Mouse (Mus musculus) G1E (cell line): ENCODE results near the gene Ggps1. TPM values are rescaled to one million over a fixed set of nuclear protein-coding genes. Genes with fewer than 3 reads are reported as not detected.

Experiments
- ATAC-seq: 2 replicates; pipeline ENCODE4 v1.8.0; 2016; ENCODE audit warnings: mild to moderate bottlenecking; ENCODE audit not compliant: insufficient number of reproducible peaks, poor library complexity, low FRiP score, severe bottlenecking; ENCODE audit errors: extremely low read depth
- DNase-seq: peaks from one replicate; pipeline ENCODE4 v3.0.0; 2012; ENCODE audit warnings: low spot score
- H3K27me3 ChIP-seq: 2 replicates; pipeline ENCODE4 v1.6.1; 2012; ENCODE audit warnings: mild to moderate bottlenecking, low read length, inconsistent platforms; ENCODE audit not compliant: insufficient read depth
- H3K36me3 ChIP-seq: replicated peaks from 2 replicates; pipeline ENCODE3; 2012; ENCODE audit warnings: mild to moderate bottlenecking, inconsistent platforms
- H3K4me1 ChIP-seq: 2 replicates; pipeline ENCODE4 v1.6.1; 2012; ENCODE audit warnings: low read depth, low read length, inconsistent platforms, mixed read lengths; ENCODE audit not compliant: insufficient read depth
- H3K4me3 ChIP-seq: 2 replicates; pipeline ENCODE4 v1.5.1; 2012; ENCODE audit warnings: low read depth, mild to moderate bottlenecking, inconsistent platforms, low read length, moderate library complexity, mixed read lengths
- H3K9me3 ChIP-seq: replicated peaks from 2 replicates; pipeline ENCODE4 v1.6.1; 2012; ENCODE audit warnings: inconsistent platforms
- CTCF ChIP-seq: IDR thresholded peaks from 2 replicates; pipeline ENCODE4 v1.5.1; 2012; ENCODE audit warnings: low read depth, low read length, inconsistent platforms, mixed read lengths
- GATA1 ChIP-seq: IDR thresholded peaks from 2 replicates; pipeline ENCODE4 v1.6.1; 2012; ENCODE audit warnings: borderline replicate concordance, low read length, inconsistent platforms, mixed read lengths
- GATA2 ChIP-seq: IDR thresholded peaks from 2 replicates; pipeline ENCODE4 v1.6.1; 2012; ENCODE audit warnings: low read depth, low read length, inconsistent platforms, borderline replicate concordance
- POLR2AphosphoS5 ChIP-seq: IDR thresholded peaks from 2 replicates; pipeline ENCODE4 v1.6.1; 2012; ENCODE audit warnings: low read depth, low read length, inconsistent platforms; ENCODE audit not compliant: insufficient replicate concordance
- TAL1 ChIP-seq: conservative IDR thresholded peaks from 2 replicates; pipeline ENCODE4 v1.6.1; 2012; ENCODE audit warnings: low read depth, low read length, inconsistent platforms, mixed read lengths
- polyA plus RNA-seq: library from polyadenylated mRNA; stranded (reverse); fragments of >175 nt; gene quantifications from 2 replicates; pipeline ENCODE4 v1.2.3, GENCODE M21; 2012
- total RNA-seq, 2 experiments: library from RNA; stranded (forward) in 1 of 2; stranded (reverse) in 1 of 2; fragments of 200-1000 nt in 1 of 2; fragments of >200 nt in 1 of 2; fragmentation: Nextera tagmentation in 1 of 2; gene quantifications; 2 replicates each; pipeline ENCODE4 v1.2.3; 2014 to 2017

Gene Ggps1
- total and polyA plus RNA-seq, 3 experiments, result 2.5 to 60.4 (median 44.9) TPM

GRCm38 (mm10) chr13:14014001-14014400 is 49.3 kb downstream of the Ggps1 start:
- TF ChIP-seq GATA2 (no peak), POLR2AphosphoS5 (no peak)
- Histone ChIP-seq H3K36me3 (peaks cover 95% of the 10 kb centered on the region), H3K4me3 (no peak overlapping the region), H3K27me3 (no peaks in the 10 kb centered on the region), H3K9me3 (no peaks in the 10 kb centered on the region), H3K4me1 (peaks cover 8% of the 10 kb centered on the region; the same call in 1 of the 2 replicates)
- ATAC-seq, result no peak
- DNase-seq, result no peak

- Histone ChIP-seq H3K27me3 (no peaks in the 10 kb centered on the region), H3K4me1 (peaks cover 9% of the 10 kb centered on the region; the same call in 1 of the 2 replicates), H3K9me3 (no peaks in the 10 kb centered on the region), H3K4me3 (no peak overlapping the region), H3K36me3 (peaks cover 93% of the 10 kb centered on the region)
- DNase-seq (no peak), ATAC-seq (no peak; the same call in 1 of the 2 replicates)
- TF ChIP-seq GATA2 (no peak), GATA1 (no peak), TAL1 (no peak), POLR2AphosphoS5 (no peak), CTCF (no peak)
Measured at GRCm38 (mm10) chr13:14011454-14011995, 51.8 kb downstream of the Ggps1 start.

- peaks cover 6% of the 10 kb centered on the region; the same call in 1 of the 2 replicates for H3K4me1 ChIP-seq
- ATAC-seq (no peak), DNase-seq (no peak)
- TF ChIP-seq TAL1 (no peak), CTCF (no peak), GATA2 (no peak), GATA1 (no peak), POLR2AphosphoS5 (no peak)
- H3K27me3 ChIP-seq, result no peaks in the 10 kb centered on the region
- no peak overlapping the region for H3K4me3 ChIP-seq
- H3K9me3 ChIP-seq, result no peaks in the 10 kb centered on the region
- H3K36me3 ChIP-seq, result peaks cover 93% of the 10 kb centered on the region
Measured at GRCm38 (mm10) chr13:14006056-14006455, 57.2 kb downstream of the Ggps1 start.

GRCm38 (mm10) chr13:14004999-14005398 is 58.3 kb downstream of the Ggps1 start:
- Histone ChIP-seq H3K36me3 (peaks cover 95% of the 10 kb centered on the region), H3K27me3 (no peaks in the 10 kb centered on the region), H3K9me3 (no peaks in the 10 kb centered on the region), H3K4me3 (no peak overlapping the region), H3K4me1 (peaks cover 6% of the 10 kb centered on the region; the same call in 1 of the 2 replicates)
- ATAC-seq (no peak), DNase-seq (no peak)
- no peak for TF ChIP-seq CTCF
- TF ChIP-seq GATA2, result no peak
- TF ChIP-seq GATA1, result no peak
- TF ChIP-seq POLR2AphosphoS5, result no peak
- TF ChIP-seq TAL1, result no peak

GRCm38 (mm10) chr13:14004086-14004485 is 59.2 kb downstream of the Ggps1 start:
- H3K9me3 ChIP-seq, result no peaks in the 10 kb centered on the region
- TF ChIP-seq GATA2, result no peak
- no peak for TF ChIP-seq GATA1
- TF ChIP-seq TAL1, result no peak
- TF ChIP-seq POLR2AphosphoS5, result no peak
- no peak for TF ChIP-seq CTCF
- ATAC-seq, result peak; percentile 8; the same call in 1 of the 2 replicates
- no peak overlapping the region for H3K4me3 ChIP-seq
- DNase-seq, result no peak
- no peaks in the 10 kb centered on the region for H3K27me3 ChIP-seq
- H3K36me3 ChIP-seq, result peaks cover 95% of the 10 kb centered on the region
- peaks cover 7% of the 10 kb centered on the region; the same call in 1 of the 2 replicates for H3K4me1 ChIP-seq

GRCm38 (mm10) chr13:14002706-14003105 is 60.6 kb downstream of the Ggps1 start:
- Histone ChIP-seq H3K4me1 (peaks cover 5% of the 10 kb centered on the region; the same call in 1 of the 2 replicates), H3K27me3 (no peaks in the 10 kb centered on the region), H3K9me3 (no peaks in the 10 kb centered on the region), H3K36me3 (peaks cover 97% of the 10 kb centered on the region), H3K4me3 (no peak overlapping the region)
- ATAC-seq, result no peak
- TF ChIP-seq GATA1 (no peak), GATA2 (no peak), CTCF (no peak), TAL1 (no peak), POLR2AphosphoS5 (no peak)
- DNase-seq, result no peak

Other genes starting within 250 kb of the Ggps1 start
- 90.6 and 101 TPM in 2 replicates for gene B3galnt2, start 109.0 kb downstream of the Ggps1 start, total RNA-seq (2014; fragmentation: Nextera tagmentation)
- 59.1 and 68.8 TPM in 2 replicates for gene B3galnt2, start 109.0 kb downstream of the Ggps1 start, total RNA-seq (2017)
- gene B3galnt2, start 109.0 kb downstream of the Ggps1 start, polyA plus RNA-seq, result 73.3 and 106 TPM in 2 replicates
- gene Tbce, start 23.9 kb downstream of the Ggps1 start, total RNA-seq (2014; fragmentation: Nextera tagmentation), result 33.2 and 56.1 TPM in 2 replicates
- 71.0 and 88.8 TPM in 2 replicates for gene Tbce, start 23.9 kb downstream of the Ggps1 start, total RNA-seq (2017)
- gene Tbce, start 23.9 kb downstream of the Ggps1 start, polyA plus RNA-seq, result 1.6 and 2.6 TPM in 2 replicates
- 57.3 and 61.4 TPM in 2 replicates for gene Arid4b, start 256 bp downstream of the Ggps1 start, total RNA-seq (2014; fragmentation: Nextera tagmentation)
- 38.2 and 51.2 TPM in 2 replicates for gene Arid4b, start 256 bp downstream of the Ggps1 start, total RNA-seq (2017)
- 7.6 and 7.7 TPM in 2 replicates for gene Arid4b, start 256 bp downstream of the Ggps1 start, polyA plus RNA-seq